Mouse (Mus musculus): Measurements from ENCODE around the gene Gm28729. TPM values are rescaled to one million over a fixed set of nuclear protein-coding genes. Genes with fewer than 3 reads are reported as not detected.
"Not testable (repeated sequence)": the region's sequence is repeated elsewhere in the genome, so short reads cannot be mapped to it uniquely, and the experiment has no call there.

Gene Gm28729
- polyA plus RNA-seq, 1 experiment from 2014 or later = not detected

GRCm38 (mm10) chr9:96521574-96521973 is 3.5 kb downstream of the Gm28729 start:
- H3K27ac ChIP-seq; H3K9ac ChIP-seq; H3K4me3 ChIP-seq (replicated peaks); H3K4me2 ChIP-seq; ATAC-seq (ENCODE audit: low read depth); H3K27me3 ChIP-seq; H3K36me3 ChIP-seq; DNase-seq; H3K9me3 ChIP-seq (replicated peaks): not testable (repeated sequence)
- peaks cover 21% of the 10 kb centered on the region for H3K4me1 ChIP-seq (replicated peaks)
- WGBS (ENCODE audit: insufficient replicate concordance) = 56% methylated on average over 2 of the region's 2 CpGs

GRCm38 (mm10) chr9:96517429-96517828 is 7.6 kb downstream of the Gm28729 start:
- no peak overlapping the region for H3K4me3 ChIP-seq (replicated peaks)
- H3K4me1 ChIP-seq (replicated peaks) = peaks cover 45% of the 10 kb centered on the region
- DNase-seq = no peak
- no peaks in the 10 kb centered on the region for H3K9me3 ChIP-seq (replicated peaks)
- H3K9ac ChIP-seq = no peak overlapping the region
- H3K27ac ChIP-seq = no peak overlapping the region
- no peaks in the 10 kb centered on the region for H3K27me3 ChIP-seq
- no peak for ATAC-seq (ENCODE audit: low read depth)
- H3K4me2 ChIP-seq = no peak overlapping the region
- 18% methylated on average over 4 of the region's 4 CpGs for WGBS (ENCODE audit: insufficient replicate concordance)
- H3K36me3 ChIP-seq = no peaks in the 10 kb centered on the region

DNA sequence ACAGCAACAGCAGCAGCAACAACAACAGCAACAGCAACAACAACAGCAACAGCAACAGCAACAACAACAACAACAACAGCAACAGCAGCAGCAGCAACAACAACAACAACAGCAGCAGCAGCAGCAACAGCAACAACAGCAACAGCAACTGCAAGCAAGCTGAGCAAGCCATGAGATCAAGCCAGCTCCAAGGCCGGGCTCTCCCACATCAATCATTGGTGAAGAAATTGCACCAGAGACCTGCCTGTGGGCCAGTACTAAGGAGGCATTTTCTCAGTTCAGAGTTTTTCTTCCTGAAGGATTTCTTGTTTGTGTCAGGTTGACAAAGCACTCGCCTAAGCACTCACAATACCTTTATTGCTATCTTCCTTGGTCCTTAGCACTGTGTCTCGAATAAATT is 8.3 kb downstream of the Gm28729 start:
- Histone ChIP-seq H3K9ac (no peak overlapping the region), H3K4me2 (no peak overlapping the region), H3K9me3 (replicated peaks) (no peaks in the 10 kb centered on the region), H3K27me3 (no peaks in the 10 kb centered on the region), H3K27ac (no peak overlapping the region), H3K4me1 (replicated peaks) (peaks cover 45% of the 10 kb centered on the region), H3K36me3 (no peaks in the 10 kb centered on the region), H3K4me3 (replicated peaks) (no peak overlapping the region)
- ATAC-seq (ENCODE audit: low read depth) (no peak), DNase-seq (no peak)
- WGBS (ENCODE audit: insufficient replicate concordance) = 61% methylated on average over 3 of the region's 3 CpGs

GRCm38 (mm10) chr9:96515737-96516136 is 9.3 kb downstream of the Gm28729 start:
- no peak overlapping the region for H3K27ac ChIP-seq
- H3K4me1 ChIP-seq (replicated peaks) = peaks cover 45% of the 10 kb centered on the region
- H3K36me3 ChIP-seq = no peaks in the 10 kb centered on the region
- no peak overlapping the region for H3K4me2 ChIP-seq
- WGBS (ENCODE audit: insufficient replicate concordance) = 72% methylated on average over 5 of the region's 5 CpGs
- no peak overlapping the region for H3K9ac ChIP-seq
- no peaks in the 10 kb centered on the region for H3K9me3 ChIP-seq (replicated peaks)
- ATAC-seq (ENCODE audit: low read depth) = no peak
- no peaks in the 10 kb centered on the region for H3K27me3 ChIP-seq
- DNase-seq = no peak
- no peak overlapping the region for H3K4me3 ChIP-seq (replicated peaks)

- H3K27me3 ChIP-seq = no peaks in the 10 kb centered on the region
- DNase-seq (peak; percentile 42), ATAC-seq (ENCODE audit: low read depth) (peak; percentile 91)
- H3K36me3 ChIP-seq = no peaks in the 10 kb centered on the region
- peaks cover 45% of the 10 kb centered on the region for H3K4me1 ChIP-seq (replicated peaks)
- peak overlapping the region; percentile 9; the same call in 1 of the 2 replicates for H3K27ac ChIP-seq
- WGBS (ENCODE audit: insufficient replicate concordance) = 17% methylated on average over 5 of the region's 5 CpGs
- no peaks in the 10 kb centered on the region for H3K9me3 ChIP-seq (replicated peaks)
- H3K9ac ChIP-seq = peak overlapping the region; percentile 26; the same call in 1 of the 2 replicates
- H3K4me2 ChIP-seq = peak overlapping the region; percentile 41
- no peak overlapping the region for H3K4me3 ChIP-seq (replicated peaks)
These were observed 10.8 kb downstream of the Gm28729 start for GRCm38 (mm10) chr9:96514278-96514677.

GRCm38 (mm10) chr9:96506011-96506498 is 19.0 kb downstream of the Gm28729 start:
- H3K4me2 ChIP-seq = no peak overlapping the region
- DNase-seq = no peak
- H3K4me1 ChIP-seq (replicated peaks) = 0 out of 2 replicates have a peak, but pooled peaks cover 4% of the 10 kb centered on the region
- H3K9ac ChIP-seq = no peak overlapping the region
- no peak overlapping the region for H3K4me3 ChIP-seq (replicated peaks)
- no peak for ATAC-seq (ENCODE audit: low read depth)
- 53% methylated on average over 10 of the region's 10 CpGs for WGBS (ENCODE audit: insufficient replicate concordance)
- H3K27ac ChIP-seq = no peak overlapping the region
- H3K27me3 ChIP-seq = no peaks in the 10 kb centered on the region
- H3K9me3 ChIP-seq (replicated peaks) = no peaks in the 10 kb centered on the region
- H3K36me3 ChIP-seq = no peaks in the 10 kb centered on the region

DNA sequence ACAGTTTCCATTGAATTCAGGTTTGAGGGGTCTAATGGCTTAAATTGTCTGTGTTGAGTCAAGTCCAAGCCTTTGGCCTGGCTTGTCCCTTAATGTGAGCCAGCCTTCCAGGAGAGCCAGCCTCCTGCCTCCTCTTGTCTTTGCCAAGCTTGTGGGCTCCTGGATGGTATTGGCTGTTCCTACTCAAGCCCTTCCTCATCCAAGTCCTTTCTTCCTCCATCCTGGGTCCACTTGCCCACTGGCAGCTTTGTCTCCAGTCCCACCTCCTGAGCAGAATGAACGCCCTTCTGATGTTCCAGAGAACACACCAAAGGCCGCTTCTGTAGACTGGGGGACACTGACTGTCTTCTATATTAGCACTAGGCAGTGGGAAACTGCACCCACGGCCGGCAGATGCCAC is 19.9 kb downstream of the Gm28729 start:
- no peak overlapping the region for H3K4me2 ChIP-seq
- ATAC-seq (ENCODE audit: low read depth) = no peak
- H3K27ac ChIP-seq = no peak overlapping the region
- no peak overlapping the region for H3K4me3 ChIP-seq (replicated peaks)
- 0 out of 2 replicates have a peak, but pooled peaks cover 4% of the 10 kb centered on the region for H3K4me1 ChIP-seq (replicated peaks)
- H3K9me3 ChIP-seq (replicated peaks) = no peaks in the 10 kb centered on the region
- WGBS (ENCODE audit: insufficient replicate concordance) = 74% methylated on average over 4 of the region's 4 CpGs
- H3K36me3 ChIP-seq = no peaks in the 10 kb centered on the region
- no peaks in the 10 kb centered on the region for H3K27me3 ChIP-seq
- H3K9ac ChIP-seq = no peak overlapping the region
- no peak for DNase-seq

DNA sequence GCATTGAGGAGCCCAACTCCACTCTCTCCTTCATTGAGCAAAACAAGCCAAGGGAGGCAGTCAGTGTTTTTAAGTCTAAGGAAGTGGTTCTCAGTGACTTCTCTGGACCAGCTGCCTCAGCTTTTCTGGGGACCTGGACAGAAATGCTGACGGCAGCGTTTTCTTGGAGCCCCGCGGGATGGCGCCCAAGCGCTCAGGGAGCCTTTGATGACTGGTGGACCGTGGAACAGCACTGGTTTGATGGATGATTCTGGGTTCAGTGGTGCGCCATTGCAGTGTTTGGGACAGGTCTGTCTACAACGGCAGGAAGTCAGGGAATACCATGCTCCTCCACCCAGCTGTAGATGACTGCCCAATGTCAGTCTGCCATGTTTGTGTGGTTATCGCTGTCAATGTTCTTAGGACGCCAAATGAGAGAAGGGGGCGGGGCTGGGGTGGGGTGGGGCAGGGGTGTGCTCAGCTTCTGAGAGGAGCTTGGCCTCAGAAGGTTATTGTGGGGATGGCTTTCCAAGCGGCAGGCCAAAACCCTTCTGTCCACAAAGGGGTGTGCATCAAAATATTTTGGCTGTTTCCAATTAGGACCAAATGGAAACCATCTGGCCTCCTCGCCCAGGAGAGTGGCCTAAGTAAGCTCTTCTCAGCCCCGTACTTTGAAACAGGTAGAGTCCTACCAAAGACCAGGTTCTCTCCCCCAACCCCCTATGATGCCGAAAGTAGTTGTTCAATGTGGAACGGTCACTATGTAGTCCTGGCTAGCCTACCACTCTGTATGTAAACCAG is 20.8 kb downstream of the Gm28729 start:
- DNase-seq (no peak), ATAC-seq (ENCODE audit: low read depth) (no peak)
- Histone ChIP-seq H3K4me3 (replicated peaks) (no peak overlapping the region), H3K27ac (no peak overlapping the region), H3K27me3 (no peaks in the 10 kb centered on the region), H3K9ac (no peak overlapping the region), H3K4me1 (replicated peaks) (0 out of 2 replicates have a peak, but pooled peaks cover 4% of the 10 kb centered on the region), H3K36me3 (no peaks in the 10 kb centered on the region), H3K9me3 (replicated peaks) (no peaks in the 10 kb centered on the region), H3K4me2 (no peak overlapping the region)
- 68% methylated on average over 17 of the region's 17 CpGs for WGBS (ENCODE audit: insufficient replicate concordance)

DNA sequence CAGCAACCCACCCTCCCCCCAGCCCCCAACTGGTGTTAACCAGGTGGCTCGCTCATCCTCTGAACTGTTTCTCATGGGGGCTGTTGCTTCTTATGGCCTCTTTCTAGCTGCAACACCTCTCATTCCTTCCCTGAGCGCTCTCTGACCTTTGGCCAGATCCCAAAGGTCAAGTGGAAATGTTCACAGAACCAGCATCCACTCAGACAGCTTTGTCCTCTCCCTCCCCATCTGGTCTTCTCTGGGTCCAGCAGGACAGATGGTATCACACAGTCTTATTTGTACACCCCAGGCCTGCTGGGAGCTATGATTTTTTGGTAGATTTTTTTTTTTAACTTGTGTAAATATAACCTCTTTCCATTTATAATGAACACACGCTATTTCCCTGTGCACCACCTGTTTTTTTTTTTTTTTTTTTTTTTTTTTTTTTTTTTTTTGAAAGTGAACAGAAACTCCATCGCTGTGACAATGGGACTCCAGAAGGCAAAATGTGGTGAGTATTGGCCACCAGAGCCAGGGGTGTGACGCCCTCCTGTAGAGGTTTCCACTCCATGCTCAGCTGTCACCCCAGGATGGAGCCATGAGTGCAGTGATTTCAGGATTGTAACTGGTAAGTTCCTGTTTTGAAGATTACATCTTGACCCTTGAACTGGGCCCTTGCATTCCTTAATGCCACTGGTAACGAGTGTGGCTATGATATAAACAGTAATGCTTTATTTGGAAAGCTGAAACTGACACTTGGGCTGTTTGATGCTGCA is 22.0 kb downstream of the Gm28729 start:
- Histone ChIP-seq H3K36me3 (no peaks in the 10 kb centered on the region), H3K27ac (no peak overlapping the region), H3K9ac (no peak overlapping the region), H3K4me1 (replicated peaks) (0 out of 2 replicates have a peak, but pooled peaks cover 4% of the 10 kb centered on the region), H3K4me3 (replicated peaks) (no peak overlapping the region), H3K4me2 (no peak overlapping the region), H3K9me3 (replicated peaks) (no peaks in the 10 kb centered on the region), H3K27me3 (no peaks in the 10 kb centered on the region)
- WGBS (ENCODE audit: insufficient replicate concordance) = 64% methylated on average over 6 of the region's 6 CpGs
- DNase-seq (no peak), ATAC-seq (ENCODE audit: low read depth) (no peak)

DNA sequence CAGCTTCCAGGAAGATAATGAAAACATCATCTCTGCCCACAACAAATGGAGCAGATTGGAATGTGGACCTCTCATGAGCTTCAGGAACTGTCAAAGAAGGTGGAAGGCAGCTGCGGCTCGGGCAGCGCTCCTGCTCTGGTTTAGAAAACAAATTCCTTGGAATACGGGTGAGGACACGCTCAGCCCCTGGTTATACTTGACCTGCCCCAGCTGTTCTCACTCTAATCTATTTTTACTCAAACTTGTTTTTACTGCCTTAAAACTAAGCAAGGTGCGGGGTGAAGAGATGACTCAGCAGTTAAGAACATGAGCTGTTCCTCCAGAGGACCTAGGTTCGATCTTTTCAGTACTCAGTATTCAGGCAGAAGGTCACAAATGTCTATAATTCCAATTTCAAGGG is 23.8 kb downstream of the Gm28729 start:
- no peak for ATAC-seq (ENCODE audit: low read depth)
- H3K4me1 ChIP-seq (replicated peaks) = 0 out of 2 replicates have a peak, but pooled peaks cover 4% of the 10 kb centered on the region
- no peaks in the 10 kb centered on the region for H3K36me3 ChIP-seq
- WGBS (ENCODE audit: insufficient replicate concordance) = 68% methylated on average over 7 of the region's 7 CpGs
- no peaks in the 10 kb centered on the region for H3K9me3 ChIP-seq (replicated peaks)
- no peak overlapping the region for H3K27ac ChIP-seq
- no peak for DNase-seq
- H3K27me3 ChIP-seq = no peaks in the 10 kb centered on the region
- H3K9ac ChIP-seq = no peak overlapping the region
- no peak overlapping the region for H3K4me3 ChIP-seq (replicated peaks)
- H3K4me2 ChIP-seq = no peak overlapping the region

DNA sequence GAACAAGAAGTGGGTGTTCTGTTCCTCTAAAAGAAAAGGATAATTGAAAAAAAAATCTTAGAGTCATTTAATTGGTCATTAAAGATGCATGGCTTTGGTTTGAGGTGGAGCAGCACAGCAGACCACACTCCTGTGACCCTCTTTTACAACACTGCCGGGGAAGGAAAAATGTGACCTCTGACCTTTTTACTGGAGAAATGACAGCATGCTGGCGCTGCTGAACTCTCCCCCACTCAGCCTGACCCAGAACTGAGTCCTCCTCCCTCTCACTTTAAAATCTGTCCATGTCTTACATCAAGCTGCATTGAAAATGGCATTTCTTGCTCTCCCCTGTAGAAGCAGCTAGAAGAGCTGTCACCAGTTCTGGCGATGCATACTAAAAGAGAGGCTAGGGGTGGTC is 31.9 kb downstream of the Gm28729 start:
- Histone ChIP-seq H3K4me3 (replicated peaks) (no peak overlapping the region), H3K9me3 (replicated peaks) (no peaks in the 10 kb centered on the region), H3K27ac (no peak overlapping the region), H3K27me3 (no peaks in the 10 kb centered on the region), H3K36me3 (no peaks in the 10 kb centered on the region), H3K4me2 (no peak overlapping the region), H3K9ac (no peak overlapping the region), H3K4me1 (replicated peaks) (no peaks in the 10 kb centered on the region)
- 40% methylated on average over 3 of the region's 3 CpGs for WGBS (ENCODE audit: insufficient replicate concordance)
- DNase-seq = no peak
- ATAC-seq (ENCODE audit: low read depth) = no peak

All from liver, embryonic 13.5 days (tissue).